Mouse (Mus musculus): ENCODE measurements at regions not wholly inside any gene's neighbourhood (a gene's known extent, or its start where the extent isn't known, plus 50 kb on each side); places are given as distances from the start of the nearest gene placed in this dataset.

DNA sequence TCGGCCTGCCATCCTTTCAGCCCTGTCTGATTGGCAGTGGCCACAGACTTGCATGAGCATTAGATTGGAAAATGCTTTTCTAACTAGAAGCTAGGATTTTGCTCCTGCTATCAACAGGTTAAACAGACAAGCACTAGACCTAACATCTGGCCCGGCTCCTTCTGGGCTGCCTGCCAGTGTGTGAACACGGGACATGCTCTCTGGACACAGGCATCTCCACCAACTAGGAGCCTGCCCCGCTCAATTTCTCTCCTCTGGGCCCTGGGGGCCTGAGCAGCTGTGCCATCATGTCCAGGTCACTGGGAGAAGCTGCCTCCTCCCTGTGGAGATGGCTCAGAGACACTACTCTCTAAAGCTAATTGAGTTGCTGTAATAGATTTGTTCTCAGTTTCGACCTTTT lies 195.3 kb upstream of the Jade1 start:
- DNase-seq (ENCODE audit: low read depth), result no peak

DNA sequence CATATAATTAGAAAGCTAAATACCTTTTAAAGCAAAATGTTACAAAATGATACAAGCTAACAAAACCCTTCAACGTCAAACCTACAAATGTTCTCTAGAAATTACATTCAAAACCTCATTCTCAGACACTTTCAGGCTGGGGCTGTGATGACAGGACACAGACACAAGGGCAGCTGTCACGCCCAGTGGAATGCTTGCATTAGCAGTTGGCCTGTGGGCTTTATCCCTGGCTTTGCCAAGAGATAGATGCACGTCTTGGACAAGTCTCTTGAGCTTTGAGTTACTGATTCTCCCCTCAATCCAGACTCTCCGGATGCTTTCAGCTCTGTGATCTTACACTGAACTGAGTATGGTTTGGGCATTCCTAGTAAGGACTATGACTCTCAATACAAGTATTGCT lies 196.1 kb upstream of the Jade1 start:
- no peak for DNase-seq (ENCODE audit: low read depth)

- no peak for DNase-seq (ENCODE audit: low read depth)
Measured at GRCm38 (mm10) chr3:41353021-41353420, 202.5 kb upstream of the Jade1 start.

- no peak for DNase-seq (ENCODE audit: low read depth)
Measured at GRCm38 (mm10) chr3:41351786-41352185, 203.7 kb upstream of the Jade1 start.

DNA sequence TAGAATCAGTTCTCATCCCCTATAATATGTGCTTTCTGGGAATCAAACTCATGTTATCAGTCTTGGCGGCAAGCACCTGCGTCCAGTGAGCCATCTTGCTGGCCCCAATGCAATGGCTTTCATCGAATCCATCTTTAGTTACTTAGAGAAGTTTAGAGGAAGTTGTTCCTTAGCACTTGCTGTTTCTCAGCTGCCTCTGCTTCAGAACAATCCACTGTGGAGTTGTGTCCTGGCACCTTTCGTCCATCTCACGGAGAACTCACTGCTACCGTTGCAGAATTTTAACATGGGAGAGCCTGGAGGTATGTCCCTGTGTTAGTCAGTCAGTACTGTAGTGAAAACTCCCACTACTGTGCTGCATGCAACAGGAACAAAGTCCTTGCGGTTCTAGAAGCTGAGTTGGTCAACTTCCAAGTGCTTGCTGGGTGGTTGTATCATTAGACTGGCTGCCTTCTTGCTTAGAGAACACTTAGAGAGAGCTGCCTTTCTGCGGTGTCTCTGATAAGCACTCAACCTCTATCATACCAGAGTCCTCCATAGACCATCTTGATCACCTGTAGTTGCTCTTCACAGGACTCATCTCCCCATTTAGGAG lies 204.3 kb upstream of the Jade1 start:
- DNase-seq (ENCODE audit: low read depth), result no peak

DNA sequence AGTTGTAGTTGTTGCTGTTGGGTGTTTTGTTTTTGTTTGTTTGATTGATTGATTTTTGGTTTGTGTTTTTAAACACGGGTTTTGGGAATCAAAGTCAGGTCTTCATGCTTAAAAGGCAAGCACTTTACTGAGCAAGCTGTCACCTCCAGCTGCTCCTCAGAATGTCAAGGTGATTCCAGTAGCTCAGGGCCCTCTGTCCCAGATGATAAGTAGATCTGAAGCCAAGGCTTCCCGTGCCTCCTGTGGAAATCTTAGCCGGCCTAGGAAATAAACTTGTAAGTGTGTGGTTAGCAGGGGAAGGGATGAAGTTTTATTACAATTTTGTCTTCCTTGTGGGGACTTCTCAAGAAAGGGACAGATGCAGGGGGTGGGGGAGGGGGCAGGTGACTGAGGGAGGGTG lies 205.2 kb upstream of the Jade1 start:
- DNase-seq (ENCODE audit: low read depth), result no peak

DNA sequence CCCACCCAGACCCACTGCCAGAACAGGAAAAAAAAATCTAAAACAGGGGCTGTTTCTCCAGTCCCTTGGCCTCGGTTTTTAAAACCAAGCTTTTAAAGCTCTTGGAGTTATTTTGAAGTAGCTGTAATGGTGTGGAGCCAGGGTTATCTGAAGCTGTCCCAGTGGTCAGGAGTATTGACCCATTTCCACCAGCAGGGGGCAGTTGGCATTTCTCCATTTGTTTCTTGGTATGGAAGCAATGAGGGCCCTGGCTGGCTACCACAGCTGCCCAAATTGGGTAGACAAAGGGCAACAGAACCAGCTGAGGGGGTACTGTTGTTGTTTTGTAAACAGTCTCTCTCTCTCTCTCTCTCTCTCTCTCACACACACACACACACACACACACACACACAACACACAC lies 206.7 kb upstream of the Jade1 start:
- peak; percentile 69 for DNase-seq (ENCODE audit: low read depth)

DNA sequence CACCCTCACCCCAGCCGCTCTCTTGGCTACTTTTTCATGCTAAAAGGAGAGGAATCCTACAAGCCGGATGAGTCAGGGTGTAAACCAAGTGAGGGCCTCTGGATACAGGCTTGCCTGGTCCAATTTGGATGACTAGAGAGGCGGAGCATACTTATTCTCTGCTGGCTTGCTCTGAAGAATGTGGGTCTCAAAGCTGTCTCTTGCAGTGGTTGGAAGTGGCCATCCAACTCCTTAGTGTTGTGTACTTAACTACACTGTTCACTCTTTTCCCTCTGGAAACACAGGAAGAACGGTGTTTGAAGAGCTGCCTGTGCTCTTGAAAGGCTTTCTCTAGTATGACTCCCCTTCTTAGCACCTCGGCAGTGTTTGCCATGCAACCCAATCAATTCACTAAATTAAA lies 208.7 kb upstream of the Jade1 start:
- no peak for DNase-seq (ENCODE audit: low read depth)

DNA sequence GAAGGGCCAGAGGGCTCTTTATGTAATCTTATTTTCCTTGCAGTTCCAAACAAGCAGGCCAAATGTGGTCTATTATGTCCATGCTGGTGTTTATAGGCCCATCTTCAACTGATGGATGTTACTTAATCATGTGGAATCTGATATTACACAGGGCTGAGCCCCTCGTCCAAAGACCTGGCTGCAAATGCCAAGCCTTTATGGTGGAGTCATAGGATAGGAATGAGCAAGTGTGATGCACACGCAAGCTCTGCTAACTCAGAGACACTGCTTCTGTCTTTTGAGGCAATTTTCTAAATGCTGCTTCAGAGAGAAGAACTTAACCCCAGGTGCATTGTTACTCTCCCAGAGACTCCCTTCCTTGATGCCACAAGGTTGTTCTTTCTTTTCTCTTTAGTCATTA lies 212.1 kb upstream of the Jade1 start:
- no peak for DNase-seq (ENCODE audit: low read depth)

GRCm38 (mm10) chr3:41332481-41332880 lies 223.1 kb upstream of the Jade1 start:
- DNase-seq (ENCODE audit: low read depth), result no peak

- no peak for DNase-seq (ENCODE audit: low read depth)
Measured at GRCm38 (mm10) chr3:41330356-41330755, 225.2 kb upstream of the Jade1 start.

- no peak for DNase-seq (ENCODE audit: low read depth)
Measured at GRCm38 (mm10) chr3:41328828-41329227, 226.7 kb upstream of the Jade1 start.

DNA sequence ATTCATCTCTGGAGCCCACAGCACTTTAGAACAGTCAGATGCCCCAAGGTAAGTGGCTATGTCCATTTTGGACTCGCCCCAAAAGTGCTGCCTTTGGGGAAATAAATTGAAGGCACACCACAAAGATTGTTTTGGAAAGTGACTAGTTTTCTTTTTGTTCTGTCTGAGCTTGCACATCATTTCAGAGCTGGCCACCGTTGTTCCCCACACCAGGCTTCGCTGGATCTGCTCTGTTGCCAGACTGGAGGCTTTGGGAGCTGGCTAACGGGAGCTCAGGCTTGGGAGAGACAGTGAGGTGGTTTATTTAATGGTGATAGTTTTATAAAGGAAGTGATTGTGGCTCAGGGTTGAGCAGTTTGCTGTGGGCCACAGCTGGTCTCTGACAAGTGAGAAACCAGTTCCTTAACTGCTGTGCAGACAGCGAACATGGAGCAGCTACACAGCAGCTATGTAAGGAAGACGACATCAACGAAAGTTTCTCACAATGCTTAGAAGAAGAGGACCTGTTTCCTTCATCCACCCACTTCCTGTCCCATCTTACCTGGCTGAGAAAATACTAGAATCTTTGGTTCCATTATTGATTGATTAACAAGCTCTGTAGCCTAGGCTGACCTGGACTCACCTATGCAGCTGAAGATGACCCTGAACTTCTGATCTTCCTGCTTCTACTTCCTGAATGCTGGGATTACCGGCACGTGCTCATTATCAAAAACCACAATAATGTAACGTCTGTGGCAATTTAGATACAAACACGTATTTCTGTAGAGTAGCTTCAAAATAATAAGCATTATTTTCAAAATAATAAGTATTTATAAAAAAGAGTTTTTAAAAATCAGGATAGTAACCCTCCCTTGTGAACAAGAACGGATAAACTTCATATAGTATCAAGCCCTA lies 229.1 kb upstream of the Jade1 start:
- DNase-seq (ENCODE audit: low read depth), result peak; percentile 39

- no peak for DNase-seq (ENCODE audit: low read depth)
Measured at GRCm38 (mm10) chr3:41321808-41322207, 233.7 kb upstream of the Jade1 start.

DNA sequence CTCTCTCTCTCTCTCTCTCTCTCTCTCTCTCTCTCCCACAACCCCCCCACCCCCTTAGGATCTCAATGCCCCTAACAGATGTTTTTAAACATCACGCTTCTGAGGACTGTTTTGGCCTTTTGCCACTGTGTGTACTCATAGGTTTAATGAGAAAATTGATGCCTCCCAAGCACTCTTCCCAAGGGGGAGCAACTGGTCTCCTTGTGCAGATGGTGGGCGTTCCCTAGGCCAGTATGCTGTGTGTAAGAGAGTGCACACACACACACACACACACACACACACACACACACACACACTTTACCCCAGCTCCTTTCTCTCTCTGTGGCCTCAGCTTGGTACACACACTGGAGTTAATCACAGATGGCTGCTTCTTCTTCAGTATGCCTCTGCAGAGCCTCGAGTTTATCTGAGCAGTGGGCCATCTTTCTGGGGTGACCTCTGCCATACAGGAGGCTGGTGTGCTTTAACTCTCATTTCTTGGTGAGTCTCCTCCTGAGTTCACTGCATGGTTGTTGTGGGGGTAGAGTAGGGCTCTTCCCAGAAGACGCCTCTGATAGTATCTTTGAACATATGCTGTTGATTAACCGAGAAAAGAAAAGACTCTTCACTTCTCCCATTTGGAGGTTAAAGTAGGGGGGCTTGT lies 236.2 kb upstream of the Jade1 start:
- DNase-seq (ENCODE audit: low read depth), result no peak

DNA sequence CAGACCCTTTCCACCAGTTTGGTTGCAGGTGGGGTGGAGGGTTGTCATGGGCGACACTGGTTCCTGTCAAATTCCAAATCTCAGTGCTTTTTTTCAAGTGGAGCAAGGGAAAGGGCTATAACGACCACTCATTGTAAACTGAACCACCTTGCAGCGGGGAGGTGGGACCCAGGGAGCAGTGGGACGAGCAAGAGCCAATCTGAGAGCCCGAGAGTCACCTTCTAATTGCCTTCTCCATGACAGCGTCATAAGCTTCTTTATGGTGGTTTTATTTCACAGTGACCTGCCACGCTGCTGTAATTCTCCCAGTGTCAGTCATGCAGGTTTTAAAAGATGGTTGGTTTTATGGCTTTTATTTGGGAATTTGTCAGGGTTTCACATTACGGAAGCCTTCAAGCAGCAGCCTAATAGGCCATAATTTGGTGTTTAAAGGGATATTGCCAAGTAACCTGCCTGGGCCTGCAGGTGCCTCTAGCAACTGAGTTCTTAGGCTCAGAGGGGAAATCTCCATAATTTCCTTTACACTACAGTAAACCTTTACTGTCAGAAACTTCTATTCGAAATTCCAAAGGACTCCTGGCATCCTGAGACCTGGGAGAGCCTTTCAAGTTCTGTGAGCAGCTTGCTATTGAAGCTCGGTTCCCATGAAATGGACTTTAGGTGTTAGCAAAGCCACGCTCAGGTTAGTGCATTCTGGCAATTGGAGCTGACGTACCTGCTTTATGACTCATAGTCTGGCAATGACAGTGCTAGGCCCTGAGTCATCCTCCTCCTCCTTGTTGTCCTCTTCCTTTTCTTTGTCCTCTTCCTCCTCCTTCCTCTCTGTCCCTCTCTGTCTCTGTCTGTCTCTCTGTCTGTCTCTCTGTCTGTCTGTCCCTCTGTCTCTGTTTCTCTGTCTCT lies 235.6 kb upstream of the Pgrmc2 start:
- DNase-seq (ENCODE audit: low read depth), result no peak

DNA sequence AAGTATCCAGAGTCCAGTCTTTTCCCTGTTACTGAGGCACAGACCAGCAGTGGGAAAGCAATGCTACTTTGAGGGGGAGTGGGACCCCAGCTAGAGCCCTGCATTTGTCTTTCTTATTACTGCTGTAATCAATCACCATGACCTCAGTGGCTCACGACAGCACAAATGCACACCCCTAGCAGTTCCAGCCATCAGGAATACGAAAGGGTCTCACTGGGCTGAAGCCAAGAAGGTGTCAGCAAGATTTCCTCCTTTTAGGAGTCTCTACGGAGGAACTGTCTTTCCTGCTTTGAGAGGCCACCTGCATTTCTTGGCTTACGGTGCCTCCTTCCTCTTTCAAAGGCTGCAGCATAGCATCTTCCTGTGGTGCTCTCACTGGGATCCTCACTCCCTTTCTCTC lies 234.3 kb upstream of the Pgrmc2 start:
- no peak for DNase-seq (ENCODE audit: low read depth)

- DNase-seq (ENCODE audit: low read depth), result no peak
Measured at GRCm38 (mm10) chr3:41312492-41312891, 229.6 kb upstream of the Pgrmc2 start.

- no peak for DNase-seq (ENCODE audit: low read depth)
Measured at GRCm38 (mm10) chr3:41307400-41308028, 224.7 kb upstream of the Pgrmc2 start.

GRCm38 (mm10) chr3:41302805-41303204 lies 220.0 kb upstream of the Pgrmc2 start:
- DNase-seq (ENCODE audit: low read depth), result no peak

- DNase-seq (ENCODE audit: low read depth), result no peak
Measured at GRCm38 (mm10) chr3:41298776-41299175, 215.9 kb upstream of the Pgrmc2 start.
